Mouse (Mus musculus): Measurements from ENCODE around the gene Ankrd33. TPM values are rescaled to one million over a fixed set of nuclear protein-coding genes. Genes with fewer than 3 reads are reported as not detected.
A peak's percentile ranks its signal among the peaks of the same experiment; 100 is the strongest.
"Not testable (repeated sequence)": the region's sequence is repeated elsewhere in the genome, so short reads cannot be mapped to it uniquely, and the experiment has no call there.

Gene Ankrd33
- polyA plus RNA-seq, 1 experiment, result not detected

GRCm38 (mm10) chr15:101086956-101087355 is 28.6 kb upstream of the Ankrd33 start:
- DNase-seq (ENCODE audit: low read depth), result peak; percentile 84

- no peak for DNase-seq (ENCODE audit: low read depth)
Measured at GRCm38 (mm10) chr15:101088291-101088690, 27.3 kb upstream of the Ankrd33 start.

GRCm38 (mm10) chr15:101091551-101091950 is 24.0 kb upstream of the Ankrd33 start:
- no peak for DNase-seq (ENCODE audit: low read depth)

GRCm38 (mm10) chr15:101092121-101092828 is 23.3 kb upstream of the Ankrd33 start:
- no peak for DNase-seq (ENCODE audit: low read depth)

- DNase-seq (ENCODE audit: low read depth), result no peak
Measured at GRCm38 (mm10) chr15:101092829-101093648, 22.5 kb upstream of the Ankrd33 start.

- DNase-seq (ENCODE audit: low read depth), result no peak
Measured at GRCm38 (mm10) chr15:101093988-101094387, 21.6 kb upstream of the Ankrd33 start.

- DNase-seq (ENCODE audit: low read depth), result no peak
Measured at GRCm38 (mm10) chr15:101094979-101095378, 20.6 kb upstream of the Ankrd33 start.

GRCm38 (mm10) chr15:101095392-101095791 is 20.2 kb upstream of the Ankrd33 start:
- no peak for DNase-seq (ENCODE audit: low read depth)

GRCm38 (mm10) chr15:101097985-101098651 is 17.4 kb upstream of the Ankrd33 start:
- no peak for DNase-seq (ENCODE audit: low read depth)

- no peak for DNase-seq (ENCODE audit: low read depth)
Measured at GRCm38 (mm10) chr15:101100996-101101395, 14.6 kb upstream of the Ankrd33 start.

- DNase-seq (ENCODE audit: low read depth), result no peak
Measured at GRCm38 (mm10) chr15:101103605-101104304, 11.8 kb upstream of the Ankrd33 start.

GRCm38 (mm10) chr15:101105496-101105994 is 10.0 kb upstream of the Ankrd33 start:
- no peak for DNase-seq (ENCODE audit: low read depth)

GRCm38 (mm10) chr15:101106011-101106410 is 9.5 kb upstream of the Ankrd33 start:
- no peak for DNase-seq (ENCODE audit: low read depth)

GRCm38 (mm10) chr15:101107906-101108671 is 7.5 kb upstream of the Ankrd33 start:
- DNase-seq (ENCODE audit: low read depth), result no peak

- peak; percentile 94 for DNase-seq (ENCODE audit: low read depth)
Measured at GRCm38 (mm10) chr15:101113176-101113575, 2.4 kb upstream of the Ankrd33 start.

- not testable (repeated sequence) for DNase-seq (ENCODE audit: low read depth)
Measured at GRCm38 (mm10) chr15:101113778-101114177, 1.8 kb upstream of the Ankrd33 start.

- DNase-seq (ENCODE audit: low read depth), result no peak
Measured at GRCm38 (mm10) chr15:101118399-101119125, 3.0 kb downstream of the Ankrd33 start.

GRCm38 (mm10) chr15:101121411-101122289 is 6.1 kb downstream of the Ankrd33 start:
- DNase-seq (ENCODE audit: low read depth), result no peak

GRCm38 (mm10) chr15:101122290-101122589 is 6.7 kb downstream of the Ankrd33 start:
- no peak for DNase-seq (ENCODE audit: low read depth)
